ENCODE assay signal across 22 mouse cellular contexts in the genomic region with DNA sequence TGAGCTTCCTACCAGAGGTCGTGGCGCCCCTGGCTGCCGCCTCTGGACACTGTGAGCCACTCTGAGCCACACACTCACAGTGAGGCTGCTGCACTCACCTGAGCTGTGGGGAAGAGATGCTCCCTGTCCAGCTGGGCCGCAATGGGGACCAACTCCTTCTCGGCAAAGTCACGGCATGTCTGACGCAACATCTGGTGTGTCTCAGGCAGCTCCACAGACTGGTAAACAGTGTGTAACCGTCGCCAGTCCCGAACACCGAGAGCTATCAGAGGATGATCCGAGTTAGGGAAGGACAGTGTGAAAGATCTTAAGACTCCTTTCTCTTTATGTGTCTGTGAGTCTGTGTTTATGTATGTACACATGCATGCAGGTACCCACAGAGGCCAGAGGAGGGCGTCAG. TPM values are rescaled to one million over a fixed set of nuclear protein-coding genes. Genes with fewer than 3 reads are reported as not detected.
DNase-seq lines count a peak whose midpoint lies in the region; ATAC-seq and TF ChIP-seq lines count a peak whose summit lies in the region.
"Had no signal": no experiment of that assay in that cellular context is flagged by ENCODE, and none has a peak within 500 bp of the region (broad histone marks: within the 10 kb centered on the region; RNA-seq: fewer than 3 reads in every experiment).

No protein-coding gene starts in this region.

- peak; percentile 29 for TF ChIP-seq CTCF in intestine, postnatal 0 days (IDR thresholded peaks at IDR 0.05; ENCODE audit: low read depth)
- 0 out of 2 replicates have a peak, but pooled peaks have one; percentile 14 for TF ChIP-seq CTCF in liver, postnatal 0 days (IDR thresholded peaks at IDR 0.05; ENCODE audit: low read depth)
- peak; percentile 19; the same call in 1 of the 2 replicates for TF ChIP-seq CTCF in stomach, postnatal 0 days (IDR thresholded peaks at IDR 0.05; ENCODE audit: low read depth)

- H3K4me2 ChIP-seq in intestine, postnatal 0 days (replicated peaks; ENCODE audit: low read depth), result no peak overlapping the region
- H3K4me2 ChIP-seq in intestine, embryonic 16.5 days (ENCODE audit: low read depth, low read length), result no peak overlapping the region
- no peak overlapping the region for H3K4me2 ChIP-seq in liver, postnatal 0 days (ENCODE audit: low read depth, low read length)
- no peak overlapping the region for H3K4me2 ChIP-seq in liver, embryonic 11.5 days
- no peak overlapping the region for H3K4me2 ChIP-seq in stomach, postnatal 0 days (replicated peaks; ENCODE audit: low read depth)
- H3K4me2 ChIP-seq: hindbrain, embryonic 12.5 days; hindbrain, embryonic 15.5 days had no signal

- H3K9ac ChIP-seq in intestine, postnatal 0 days (ENCODE audit: low read depth, low read length), result no peak overlapping the region
- no peak overlapping the region for H3K9ac ChIP-seq in intestine, embryonic 16.5 days (ENCODE audit: low read depth, low read length)
- no peak overlapping the region for H3K9ac ChIP-seq in liver, postnatal 0 days (replicated peaks)
- no peak overlapping the region for H3K9ac ChIP-seq in liver, embryonic 11.5 days (ENCODE audit: low read depth, low read length)
- no peak overlapping the region for H3K9ac ChIP-seq in stomach, postnatal 0 days (ENCODE audit: low read length)
- H3K9ac ChIP-seq: forebrain, embryonic 13.5 days; heart, embryonic 13.5 days; hindbrain, embryonic 12.5 days; hindbrain, embryonic 15.5 days had no signal

- TF ChIP-seq EP300 in liver, postnatal 0 days (IDR thresholded peaks at IDR 0.05; ENCODE audit: low read depth), result no peak
- no peak for TF ChIP-seq EP300 in stomach, postnatal 0 days (optimal IDR thresholded peaks at IDR 0.05)

- no peaks in the 10 kb centered on the region for H3K9me3 ChIP-seq in intestine, postnatal 0 days (ENCODE audit: control insufficient read depth)
- H3K9me3 ChIP-seq in intestine, embryonic 16.5 days (ENCODE audit: control insufficient read depth, low read length), result no peaks in the 10 kb centered on the region
- H3K9me3 ChIP-seq in liver, postnatal 0 days (ENCODE audit: low read length), result no peaks in the 10 kb centered on the region
- no peaks in the 10 kb centered on the region for H3K9me3 ChIP-seq in liver, embryonic 11.5 days (ENCODE audit: control insufficient read depth, low read length)
- H3K9me3 ChIP-seq in stomach, postnatal 0 days (ENCODE audit: control insufficient read depth, low read length), result no peaks in the 10 kb centered on the region
- H3K9me3 ChIP-seq: forebrain, embryonic 10.5 days; forebrain, embryonic 13.5 days; heart, embryonic 13.5 days; hindbrain, embryonic 12.5 days; hindbrain, embryonic 15.5 days had no signal

- DNase-seq in cerebellum, adult 9-11 months, result peak; percentile 26
- DNase-seq in cerebellum, postnatal 14 days, result no peak
- DNase-seq in liver, postnatal 0 days, result peak; percentile 18
- DNase-seq in liver, embryonic 11.5 days (ENCODE audit: low spot score), result no peak
- DNase-seq in stomach, postnatal 0 days (ENCODE audit: low spot score), result no peak
- DNase-seq in retina, embryonic 14.5 days (ENCODE audit: low spot score), result no peak
- DNase-seq: adrenal gland, adult 2 months; adrenal gland, postnatal 14 days; cerebellum, adult 11 months; cerebellum, adult 2 months; cerebellum, postnatal 10 days; gastrocnemius, postnatal 10 days; gastrocnemius, postnatal 36 days; heart, postnatal 14 days had no signal

- ATAC-seq in intestine, postnatal 0 days, result no peak
- ATAC-seq in intestine, embryonic 16.5 days, result no peak
- ATAC-seq in liver, postnatal 0 days, result no peak
- no peak for ATAC-seq in liver, embryonic 11.5 days (replicated peaks; ENCODE audit: low FRiP score)
- ATAC-seq in stomach, postnatal 0 days (ENCODE audit: low FRiP score, low TSS enrichment), result no peak
- ATAC-seq: forebrain, embryonic 13.5 days; forebrain, embryonic 16.5 days had no signal

- H3K4me1 ChIP-seq in intestine, postnatal 0 days (replicated peaks; ENCODE audit: control insufficient read depth, insufficient read depth, low read length), result no peaks in the 10 kb centered on the region
- peaks cover 9% of the 10 kb centered on the region; the same call in 1 of the 2 replicates for H3K4me1 ChIP-seq in intestine, embryonic 16.5 days (ENCODE audit: control insufficient read depth, insufficient read depth, low read length)
- peaks cover 8% of the 10 kb centered on the region for H3K4me1 ChIP-seq in liver, postnatal 0 days (ENCODE audit: insufficient read depth)
- no peaks in the 10 kb centered on the region; the same call in 1 of the 2 replicates for H3K4me1 ChIP-seq in liver, embryonic 11.5 days (replicated peaks; ENCODE audit: control insufficient read depth, insufficient read depth, low read length)
- H3K4me1 ChIP-seq in stomach, postnatal 0 days (replicated peaks; ENCODE audit: control insufficient read depth, insufficient read depth), result no peaks in the 10 kb centered on the region

- H3K4me3 ChIP-seq in intestine, postnatal 0 days (ENCODE audit: low read depth, low read length), result no peak overlapping the region
- no peak overlapping the region for H3K4me3 ChIP-seq in intestine, embryonic 16.5 days (ENCODE audit: low read length)
- H3K4me3 ChIP-seq in liver, postnatal 0 days (ENCODE audit: low read depth, low read length), result no peak overlapping the region
- no peak overlapping the region for H3K4me3 ChIP-seq in liver, embryonic 11.5 days (ENCODE audit: low read depth, low read length)
- H3K4me3 ChIP-seq in stomach, postnatal 0 days (ENCODE audit: low read depth, low read length), result no peak overlapping the region
- H3K4me3 ChIP-seq: forebrain, embryonic 13.5 days; hindbrain, embryonic 12.5 days; hindbrain, embryonic 15.5 days had no signal

- H3K27me3 ChIP-seq in intestine, postnatal 0 days (replicated peaks; ENCODE audit: control insufficient read depth, insufficient read depth, low read length), result no peaks in the 10 kb centered on the region
- no peaks in the 10 kb centered on the region for H3K27me3 ChIP-seq in intestine, embryonic 16.5 days (replicated peaks; ENCODE audit: control insufficient read depth, insufficient read depth, low read length)
- no peaks in the 10 kb centered on the region for H3K27me3 ChIP-seq in liver, postnatal 0 days (ENCODE audit: insufficient read depth, low read length)
- H3K27me3 ChIP-seq in liver, embryonic 11.5 days (replicated peaks; ENCODE audit: control insufficient read depth, insufficient read depth, low read length), result no peaks in the 10 kb centered on the region
- no peaks in the 10 kb centered on the region for H3K27me3 ChIP-seq in stomach, postnatal 0 days (ENCODE audit: control insufficient read depth, insufficient read depth, low read length)
- H3K27me3 ChIP-seq: forebrain, embryonic 13.5 days; heart, embryonic 13.5 days; hindbrain, embryonic 12.5 days; hindbrain, embryonic 15.5 days had no signal

- H3K36me3 ChIP-seq in intestine, postnatal 0 days (ENCODE audit: control insufficient read depth, insufficient read depth), result peaks cover 26% of the 10 kb centered on the region
- peaks cover 12% of the 10 kb centered on the region for H3K36me3 ChIP-seq in intestine, embryonic 16.5 days (ENCODE audit: control insufficient read depth, insufficient read depth, low read length)
- H3K36me3 ChIP-seq in liver, postnatal 0 days (replicated peaks; ENCODE audit: insufficient read depth, low read length), result peaks cover 8% of the 10 kb centered on the region; the same call in 1 of the 2 replicates
- H3K36me3 ChIP-seq in liver, embryonic 11.5 days (ENCODE audit: control insufficient read depth, insufficient read depth, low read length), result peaks cover 19% of the 10 kb centered on the region; the same call in 1 of the 2 replicates
- peaks cover 5% of the 10 kb centered on the region; the same call in 1 of the 2 replicates for H3K36me3 ChIP-seq in stomach, postnatal 0 days (ENCODE audit: control insufficient read depth, insufficient read depth, low read length)

- WGBS in intestine, postnatal 0 days, result 87% methylated on average over 13 of the region's 13 CpGs
- WGBS in intestine, embryonic 16.5 days, result 82% methylated on average over 13 of the region's 13 CpGs
- WGBS in liver, postnatal 0 days (ENCODE audit: insufficient replicate concordance), result 80% methylated on average over 13 of the region's 13 CpGs
- 92% methylated on average over 13 of the region's 13 CpGs for WGBS in liver, embryonic 11.5 days
- WGBS in stomach, postnatal 0 days, result 80% methylated on average over 13 of the region's 13 CpGs

- no peak overlapping the region for H3K27ac ChIP-seq in intestine, postnatal 0 days (ENCODE audit: low read depth, low read length)
- no peak overlapping the region for H3K27ac ChIP-seq in intestine, embryonic 16.5 days (ENCODE audit: low read length)
- no peak overlapping the region for H3K27ac ChIP-seq in liver, postnatal 0 days (ENCODE audit: low read depth)
- H3K27ac ChIP-seq in liver, embryonic 11.5 days (ENCODE audit: low read depth, low read length), result no peak overlapping the region
- H3K27ac ChIP-seq in stomach, postnatal 0 days (replicated peaks), result no peak overlapping the region
- H3K27ac ChIP-seq: forebrain, embryonic 10.5 days; forebrain, embryonic 13.5 days; heart, embryonic 13.5 days; hindbrain, embryonic 12.5 days; hindbrain, embryonic 15.5 days had no signal

RNA-seq across cellular contexts. Expression of a gene that starts 1.7 kb away (rescaled TPM):
- polyA plus RNA-seq in intestine, postnatal 0 days (2015; fragmentation: Nextera tagmentation; extraction: Ambion mirVana), result 100 and 113 TPM in 2 replicates
- polyA plus RNA-seq in intestine, embryonic 16.5 days (2015; fragmentation: Nextera tagmentation; extraction: Ambion mirVana), result 150 and 162 TPM in 2 replicates
- polyA plus RNA-seq in liver, postnatal 0 days (2015; fragmentation: Nextera tagmentation; extraction: Ambion mirVana), result 87.9 and 93.4 TPM in 2 replicates
- 35.5 and 37.4 TPM in 2 replicates for polyA plus RNA-seq in liver, embryonic 11.5 days (2014; fragmentation: Nextera tagmentation; extraction: Ambion mirVana)
- 70.6 and 73.8 TPM in 2 replicates for polyA plus RNA-seq in stomach, postnatal 0 days (2015; fragmentation: Nextera tagmentation; extraction: Ambion mirVana)

RNA-seq across cellular contexts. Expression of a gene that starts 17.3 kb away (rescaled TPM):
- 10.1 and 12.2 TPM in 2 replicates for polyA plus RNA-seq in intestine, postnatal 0 days (2015; fragmentation: Nextera tagmentation; extraction: Ambion mirVana)
- polyA plus RNA-seq in intestine, embryonic 16.5 days (2015; fragmentation: Nextera tagmentation; extraction: Ambion mirVana), result 22.1 and 23.2 TPM in 2 replicates
- 6.9 and 8.0 TPM in 2 replicates for polyA plus RNA-seq in liver, postnatal 0 days (2015; fragmentation: Nextera tagmentation; extraction: Ambion mirVana)
- 26.8 and 27.3 TPM in 2 replicates for polyA plus RNA-seq in liver, embryonic 11.5 days (2014; fragmentation: Nextera tagmentation; extraction: Ambion mirVana)
- polyA plus RNA-seq in stomach, postnatal 0 days (2015; fragmentation: Nextera tagmentation; extraction: Ambion mirVana), result 12.7 and 12.9 TPM in 2 replicates

RNA-seq across cellular contexts. Expression of a gene that starts 19.4 kb away (rescaled TPM):
- 13.8 and 17.0 TPM in 2 replicates for polyA plus RNA-seq in intestine, postnatal 0 days (2015; fragmentation: Nextera tagmentation; extraction: Ambion mirVana)
- 17.6 and 22.0 TPM in 2 replicates for polyA plus RNA-seq in intestine, embryonic 16.5 days (2015; fragmentation: Nextera tagmentation; extraction: Ambion mirVana)
- polyA plus RNA-seq in liver, postnatal 0 days (2015; fragmentation: Nextera tagmentation; extraction: Ambion mirVana), result 6.0 and 6.6 TPM in 2 replicates
- polyA plus RNA-seq in liver, embryonic 11.5 days (2014; fragmentation: Nextera tagmentation; extraction: Ambion mirVana), result 19.5 and 25.1 TPM in 2 replicates
- polyA plus RNA-seq in stomach, postnatal 0 days (2015; fragmentation: Nextera tagmentation; extraction: Ambion mirVana), result 17.9 and 22.2 TPM in 2 replicates
- polyA plus RNA-seq: adrenal gland, adult 2 months; cerebellum, adult 2 months had no signal

RNA-seq across cellular contexts. Expression of a gene that starts 40.5 kb away (rescaled TPM):
- 56.7 and 59.7 TPM in 2 replicates for polyA plus RNA-seq in intestine, postnatal 0 days (2015; fragmentation: Nextera tagmentation; extraction: Ambion mirVana)
- 68.5 and 82.4 TPM in 2 replicates for polyA plus RNA-seq in intestine, embryonic 16.5 days (2015; fragmentation: Nextera tagmentation; extraction: Ambion mirVana)
- polyA plus RNA-seq in liver, postnatal 0 days (2015; fragmentation: Nextera tagmentation; extraction: Ambion mirVana), result 8.2 and 10.1 TPM in 2 replicates
- 56.2 and 59.5 TPM in 2 replicates for polyA plus RNA-seq in liver, embryonic 11.5 days (2014; fragmentation: Nextera tagmentation; extraction: Ambion mirVana)
- 30.4 and 34.0 TPM in 2 replicates for polyA plus RNA-seq in stomach, postnatal 0 days (2015; fragmentation: Nextera tagmentation; extraction: Ambion mirVana)

Comparison
In these comparisons a context has a peak if more than half of its experiments do, and no peak if none do; other contexts are left out.
1. DNase-seq: peak in cerebellum, adult 9-11 months (single experiment) and liver, postnatal 0 days (single experiment); none in cerebellum, postnatal 14 days (0 of 2), liver, embryonic 11.5 days (single experiment), stomach, postnatal 0 days (single experiment) and retina, embryonic 14.5 days (single experiment).
2. Peak in every context shown above with its lines, with median percentiles within 50 percentile points of each other: CTCF ChIP-seq.